ENCODE assay signal across 8 mouse cellular contexts in genomic region chr10:128090651-128091563, GRCm38 (mm10). TPM values are rescaled to one million over a fixed set of nuclear protein-coding genes. Genes with fewer than 3 reads are reported as not detected.
DNase-seq lines count a peak whose midpoint lies in the region; ATAC-seq and TF ChIP-seq lines count a peak whose summit lies in the region.

No protein-coding gene starts in this region.

- H3K36me3 ChIP-seq in forebrain, embryonic 13.5 days (ENCODE audit: poor library complexity, severe bottlenecking) = peaks cover 49% of the 10 kb centered on the region
- peaks cover 40% of the 10 kb centered on the region for H3K36me3 ChIP-seq in liver, postnatal 0 days (replicated peaks; ENCODE audit: insufficient read depth, low read length)
- H3K36me3 ChIP-seq in neural tube, embryonic 13.5 days = peaks cover 48% of the 10 kb centered on the region

- peak; percentile 94 for TF ChIP-seq CTCF in liver, postnatal 0 days (IDR thresholded peaks at IDR 0.05; ENCODE audit: low read depth)

- peak; percentile 66; the same call in 1 of the 2 replicates for TF ChIP-seq EP300 in liver, postnatal 0 days (IDR thresholded peaks at IDR 0.05; ENCODE audit: low read depth)

- peak; percentile 93 for DNase-seq in ES-CJ7 (ENCODE audit: low read depth, low spot score)
- peak; percentile 87 for DNase-seq in cerebellum, adult 11 months
- DNase-seq in heart, postnatal 10 days = peak; percentile 96 to 97
- DNase-seq in kidney, postnatal 4 days = peak; percentile 91 to 94
- peak; percentile 92 for DNase-seq in liver, postnatal 0 days
- DNase-seq in telencephalon, adult 2 months (ENCODE audit: low read depth, low spot score) = peak; percentile 72

- H3K27ac ChIP-seq in forebrain, embryonic 13.5 days = peak overlapping the region; percentile 89; the same call in 1 of the 2 replicates
- peak overlapping the region; percentile 99 for H3K27ac ChIP-seq in liver, postnatal 0 days (ENCODE audit: low read depth)
- peak overlapping the region; percentile 93; the same call in 1 of the 2 replicates for H3K27ac ChIP-seq in neural tube, embryonic 13.5 days (replicated peaks)

- peaks cover 45% of the 10 kb centered on the region for H3K4me1 ChIP-seq in forebrain, embryonic 13.5 days
- peaks cover 39% of the 10 kb centered on the region for H3K4me1 ChIP-seq in liver, postnatal 0 days (ENCODE audit: insufficient read depth)
- peaks cover 45% of the 10 kb centered on the region for H3K4me1 ChIP-seq in neural tube, embryonic 13.5 days (replicated peaks)

- H3K4me3 ChIP-seq in forebrain, embryonic 13.5 days = peak overlapping the region; percentile 78
- peak overlapping the region; percentile 82 for H3K4me3 ChIP-seq in liver, postnatal 0 days (ENCODE audit: low read depth, low read length)
- H3K4me3 ChIP-seq in neural tube, embryonic 13.5 days = peak overlapping the region; percentile 74

- no peaks in the 10 kb centered on the region for H3K9me3 ChIP-seq in forebrain, embryonic 13.5 days (replicated peaks)
- H3K9me3 ChIP-seq in liver, postnatal 0 days (ENCODE audit: low read length) = no peaks in the 10 kb centered on the region
- H3K9me3 ChIP-seq in neural tube, embryonic 13.5 days = no peaks in the 10 kb centered on the region

- no peaks in the 10 kb centered on the region for H3K27me3 ChIP-seq in forebrain, embryonic 13.5 days
- no peaks in the 10 kb centered on the region for H3K27me3 ChIP-seq in liver, postnatal 0 days (ENCODE audit: insufficient read depth, low read length)
- no peaks in the 10 kb centered on the region for H3K27me3 ChIP-seq in neural tube, embryonic 13.5 days

- H3K4me2 ChIP-seq in forebrain, embryonic 13.5 days = peak overlapping the region; percentile 91
- peak overlapping the region; percentile 69 for H3K4me2 ChIP-seq in liver, postnatal 0 days (ENCODE audit: low read depth, low read length)
- H3K4me2 ChIP-seq in neural tube, embryonic 13.5 days = peak overlapping the region; percentile 92

- intact Hi-C loops in heart, postnatal 10 days (cut with DNase I) = loop anchor here (2.0 kb wide), 1 partner anchor 96 kb away; no protein-coding TSS in a partner anchor

- 9% methylated on average over 14 of the region's 14 CpGs for WGBS in forebrain, embryonic 13.5 days
- 4% methylated on average over 14 of the region's 14 CpGs for WGBS in liver, postnatal 0 days (ENCODE audit: insufficient replicate concordance)
- 9% methylated on average over 14 of the region's 14 CpGs for WGBS in neural tube, embryonic 13.5 days

- H3K9ac ChIP-seq in forebrain, embryonic 13.5 days = peak overlapping the region; percentile 85
- peak overlapping the region; percentile 93 for H3K9ac ChIP-seq in liver, postnatal 0 days (replicated peaks)
- H3K9ac ChIP-seq in neural tube, embryonic 13.5 days = peak overlapping the region; percentile 88

- ATAC-seq in forebrain, embryonic 13.5 days = peak; percentile 43
- ATAC-seq in liver, postnatal 0 days = peak; percentile 59
- peak; percentile 36; the same call in 1 of the 2 replicates for ATAC-seq in neural tube, embryonic 13.5 days (ENCODE audit: low read depth)

RNA-seq across cellular contexts. Expression of gene Baz2a, which starts 0.5 kb away (rescaled TPM):
- 11.6 and 12.6 TPM in 2 replicates for polyA plus RNA-seq in forebrain, embryonic 13.5 days (2015; fragmentation: Nextera tagmentation; extraction: Ambion mirVana)
- 10 to 100 TPM; 26.1 to 27.8 TPM for total RNA-seq in heart, postnatal 10 days (2021)
- 4.3 and 5.4 TPM in 2 replicates for polyA plus RNA-seq in liver, postnatal 0 days (2015; fragmentation: Nextera tagmentation; extraction: Ambion mirVana)
- 10.9 and 12.2 TPM in 2 replicates for polyA plus RNA-seq in neural tube, embryonic 13.5 days (2015; fragmentation: Nextera tagmentation; extraction: Ambion mirVana)

RNA-seq across cellular contexts. Expression of gene Atp5b, which starts 7.8 kb away (rescaled TPM):
- polyA plus RNA-seq in forebrain, embryonic 13.5 days (2015; fragmentation: Nextera tagmentation; extraction: Ambion mirVana) = 2,170 and 2,214 TPM in 2 replicates
- 1,000 to 10,000 TPM; 7,591 to 7,651 TPM for total RNA-seq in heart, postnatal 10 days (2021)
- polyA plus RNA-seq in liver, postnatal 0 days (2015; fragmentation: Nextera tagmentation; extraction: Ambion mirVana) = 1,808 and 1,865 TPM in 2 replicates
- 2,119 and 2,171 TPM in 2 replicates for polyA plus RNA-seq in neural tube, embryonic 13.5 days (2015; fragmentation: Nextera tagmentation; extraction: Ambion mirVana)

RNA-seq across cellular contexts. Expression of gene Ptges3, which starts 32.2 kb away (rescaled TPM):
- 562 and 583 TPM in 2 replicates for polyA plus RNA-seq in forebrain, embryonic 13.5 days (2015; fragmentation: Nextera tagmentation; extraction: Ambion mirVana)
- 10 to 100 TPM; 91.9 to 99.8 TPM for total RNA-seq in heart, postnatal 10 days (2021)
- 193 and 194 TPM in 2 replicates for polyA plus RNA-seq in liver, postnatal 0 days (2015; fragmentation: Nextera tagmentation; extraction: Ambion mirVana)
- polyA plus RNA-seq in neural tube, embryonic 13.5 days (2015; fragmentation: Nextera tagmentation; extraction: Ambion mirVana) = 448 and 456 TPM in 2 replicates

RNA-seq across cellular contexts. Expression of gene Naca, which starts 55.5 kb away (rescaled TPM):
- 715 and 810 TPM in 2 replicates for polyA plus RNA-seq in forebrain, embryonic 13.5 days (2015; fragmentation: Nextera tagmentation; extraction: Ambion mirVana)
- total RNA-seq in heart, postnatal 10 days (2021) = 100 to 1,000 TPM; 639 to 645 TPM
- polyA plus RNA-seq in liver, postnatal 0 days (2015; fragmentation: Nextera tagmentation; extraction: Ambion mirVana) = 384 and 394 TPM in 2 replicates
- 612 and 618 TPM in 2 replicates for polyA plus RNA-seq in neural tube, embryonic 13.5 days (2015; fragmentation: Nextera tagmentation; extraction: Ambion mirVana)

Comparison
In these comparisons a context has a peak if more than half of its experiments do, and no peak if none do; other contexts are left out.
1. Peak in every context shown above with its lines: DNase-seq, ATAC-seq, H3K4me3 ChIP-seq and H3K27ac ChIP-seq.